Mouse (Mus musculus): Measurements from ENCODE around the gene Olfr609. TPM values are rescaled to one million over a fixed set of nuclear protein-coding genes. Genes with fewer than 3 reads are reported as not detected.
"Not testable (repeated sequence)": the region's sequence is repeated elsewhere in the genome, so short reads cannot be mapped to it uniquely, and the experiment has no call there.

The Olfr609 gene
- polyA plus RNA-seq (2014; fragmentation: Nextera tagmentation; extraction: Ambion mirVana), result not detected in 2 replicates

DNA sequence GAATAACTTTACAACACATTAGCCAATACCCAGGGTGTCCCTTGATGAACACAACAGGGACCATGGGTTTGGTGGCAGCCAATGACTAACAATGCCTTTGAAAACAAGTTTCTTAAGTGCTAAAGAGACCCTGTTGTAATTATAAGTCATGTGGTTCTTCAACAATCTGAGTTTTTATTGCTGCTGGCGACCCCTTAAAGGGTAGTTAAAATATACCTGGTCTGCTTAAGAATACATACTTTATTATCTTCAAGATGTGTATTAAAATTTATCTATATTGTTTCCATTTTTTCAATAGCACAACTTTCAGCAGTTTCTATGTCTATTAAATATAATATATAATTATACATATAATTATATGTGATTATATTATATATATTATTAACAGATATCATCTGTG lies at the start of gene Olfr609:
Gene Olfr609, minus strand, starts transcription at position 101 of the 400 bp plus-strand sequence.
- Histone ChIP-seq H3K4me2 (ENCODE audit: low read length) (no peak within 1 kb of the TSS), H3K4me3 (ENCODE audit: low read depth, low read length) (no peak within 1 kb of the TSS), H3K9me3 (replicated peaks; ENCODE audit: control insufficient read depth, low read length) (no peaks in the 10 kb centered on the region), H3K4me1 (ENCODE audit: control insufficient read depth, insufficient read depth, low read length) (no peaks in the 10 kb centered on the region), H3K27me3 (replicated peaks; ENCODE audit: control insufficient read depth, insufficient read depth, low read length) (no peaks in the 10 kb centered on the region), H3K36me3 (ENCODE audit: control insufficient read depth, insufficient read depth, low read length) (no peaks in the 10 kb centered on the region), H3K27ac (ENCODE audit: low read depth, low read length) (no peak within 1 kb of the TSS), H3K9ac (ENCODE audit: low read length) (no peak within 1 kb of the TSS)
- DNase-seq (ENCODE audit: low spot score) (no peak), ATAC-seq (no peak)
- 73% methylated on average over 1 of the region's 1 CpGs for WGBS

DNA sequence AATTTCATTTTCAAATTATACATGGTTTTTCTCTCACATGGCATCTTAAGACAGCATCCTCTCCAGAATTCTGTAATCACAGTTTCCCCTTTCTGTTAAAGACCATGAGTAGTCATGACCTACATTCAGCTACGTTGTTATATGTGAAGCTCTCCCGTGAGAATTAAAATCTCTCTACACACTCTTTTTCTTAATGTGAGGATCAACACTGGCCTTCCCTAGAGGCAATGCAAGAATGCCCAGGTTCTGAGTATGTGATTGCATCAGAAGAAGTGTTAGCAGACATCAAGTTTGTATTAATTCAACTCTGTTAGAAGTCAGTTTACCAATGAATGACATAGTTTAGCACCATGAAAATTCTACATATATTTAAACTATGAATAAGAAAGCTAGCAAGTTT lies 44.8 kb upstream of the Olfr609 start, which contains the start of gene Olfr612:
Gene Olfr612, minus strand, starts transcription at position 101 of the 400 bp plus-strand sequence.
- not testable (repeated sequence) for H3K27me3 ChIP-seq (replicated peaks; ENCODE audit: control insufficient read depth, insufficient read depth, low read length); DNase-seq (ENCODE audit: low spot score); H3K9ac ChIP-seq (ENCODE audit: low read length); H3K4me1 ChIP-seq (ENCODE audit: control insufficient read depth, insufficient read depth, low read length); H3K36me3 ChIP-seq (ENCODE audit: control insufficient read depth, insufficient read depth, low read length); H3K4me2 ChIP-seq (ENCODE audit: low read length); H3K4me3 ChIP-seq (ENCODE audit: low read depth, low read length); ATAC-seq; H3K27ac ChIP-seq (ENCODE audit: low read depth, low read length); H3K9me3 ChIP-seq (replicated peaks; ENCODE audit: control insufficient read depth, low read length)
- WGBS, result 87% methylated on average over 2 of the region's 2 CpGs

DNA sequence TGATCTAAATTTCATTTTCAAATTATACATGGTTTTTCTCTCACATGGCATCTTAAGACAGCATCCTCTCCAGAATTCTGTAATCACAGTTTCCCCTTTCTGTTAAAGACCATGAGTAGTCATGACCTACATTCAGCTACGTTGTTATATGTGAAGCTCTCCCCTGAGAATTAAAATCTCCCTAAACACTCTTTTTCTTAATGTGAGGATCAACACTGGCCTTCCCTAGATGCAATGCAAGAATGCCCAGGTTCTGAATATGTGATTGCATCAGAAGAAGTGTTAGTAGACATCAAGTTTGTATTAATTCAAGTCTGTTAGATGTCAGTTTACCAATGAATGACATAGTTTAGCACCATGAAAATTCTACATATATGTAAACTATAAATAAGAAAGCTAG lies 22.9 kb upstream of the Olfr609 start, which contains the start of gene Olfr611:
Gene Olfr611, minus strand, starts transcription at position 101 of the 400 bp plus-strand sequence.
- not testable (repeated sequence) for DNase-seq (ENCODE audit: low spot score); H3K9ac ChIP-seq (ENCODE audit: low read length); H3K36me3 ChIP-seq (ENCODE audit: control insufficient read depth, insufficient read depth, low read length); H3K27ac ChIP-seq (ENCODE audit: low read depth, low read length); H3K9me3 ChIP-seq (replicated peaks; ENCODE audit: control insufficient read depth, low read length); H3K4me2 ChIP-seq (ENCODE audit: low read length); H3K4me3 ChIP-seq (ENCODE audit: low read depth, low read length); H3K27me3 ChIP-seq (replicated peaks; ENCODE audit: control insufficient read depth, insufficient read depth, low read length); H3K4me1 ChIP-seq (ENCODE audit: control insufficient read depth, insufficient read depth, low read length); ATAC-seq
- 83% methylated on average over 1 of the region's 1 CpGs for WGBS

DNA sequence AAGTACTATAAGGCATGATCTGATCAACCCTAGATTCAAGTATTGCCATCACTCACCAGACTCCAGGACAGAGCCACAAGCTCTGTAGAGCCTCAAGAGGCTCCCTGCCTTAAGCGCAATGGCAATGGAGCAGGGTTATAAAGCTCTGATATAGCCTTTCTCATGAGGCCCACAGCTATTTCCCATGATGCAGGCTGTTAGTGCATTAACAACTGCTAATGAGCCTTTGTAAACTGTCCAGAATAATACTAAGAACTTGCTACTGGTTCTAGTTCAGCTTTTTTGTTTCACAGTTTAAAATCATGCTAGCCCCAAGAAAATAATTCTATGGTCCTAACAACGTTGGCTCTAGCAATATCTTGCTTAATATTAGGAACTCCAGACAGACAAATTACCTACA lies 14.2 kb upstream of the Olfr609 start, which contains the start of gene Olfr610:
Gene Olfr610, minus strand, starts transcription at position 101 of the 400 bp plus-strand sequence.
- WGBS, result 87% methylated on average over 2 of the region's 2 CpGs
- H3K27me3 ChIP-seq (replicated peaks; ENCODE audit: control insufficient read depth, insufficient read depth, low read length), result no peaks in the 10 kb centered on the region
- H3K4me3 ChIP-seq (ENCODE audit: low read depth, low read length), result no peak within 1 kb of the TSS
- H3K4me1 ChIP-seq (ENCODE audit: control insufficient read depth, insufficient read depth, low read length), result no peaks in the 10 kb centered on the region
- H3K36me3 ChIP-seq (ENCODE audit: control insufficient read depth, insufficient read depth, low read length), result no peaks in the 10 kb centered on the region
- H3K9ac ChIP-seq (ENCODE audit: low read length), result no peak within 1 kb of the TSS
- DNase-seq (ENCODE audit: low spot score) (no peak), ATAC-seq (no peak)
- H3K4me2 ChIP-seq (ENCODE audit: low read length), result no peak within 1 kb of the TSS
- no peaks in the 10 kb centered on the region for H3K9me3 ChIP-seq (replicated peaks; ENCODE audit: control insufficient read depth, low read length)
- no peak within 1 kb of the TSS for H3K27ac ChIP-seq (ENCODE audit: low read depth, low read length)

DNA sequence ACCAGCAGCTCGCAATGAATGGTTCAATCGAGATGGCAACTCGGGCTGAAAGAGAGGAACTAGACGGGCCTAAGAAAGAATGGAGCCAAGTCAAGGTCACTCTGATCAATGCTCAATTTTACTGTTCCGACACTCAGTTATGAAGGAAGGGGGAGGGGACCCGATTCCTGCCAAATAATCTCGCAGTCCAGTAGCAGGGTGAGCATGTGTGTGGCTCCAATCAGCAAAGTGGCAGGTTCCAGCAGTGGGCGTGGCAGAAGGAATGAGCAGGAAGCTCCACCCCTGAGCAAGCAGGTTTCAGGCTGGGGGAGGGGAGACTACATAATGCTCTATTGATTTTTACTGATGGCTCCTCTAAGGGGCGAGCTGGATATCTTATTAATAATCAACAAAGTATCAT lies 20.8 kb downstream of the Olfr609 start:
- not testable (repeated sequence) for H3K36me3 ChIP-seq (ENCODE audit: control insufficient read depth, insufficient read depth, low read length); H3K9me3 ChIP-seq (replicated peaks; ENCODE audit: control insufficient read depth, low read length); H3K4me3 ChIP-seq (ENCODE audit: low read depth, low read length); H3K4me2 ChIP-seq (ENCODE audit: low read length); H3K4me1 ChIP-seq (ENCODE audit: control insufficient read depth, insufficient read depth, low read length); H3K9ac ChIP-seq (ENCODE audit: low read length); H3K27ac ChIP-seq (ENCODE audit: low read depth, low read length); H3K27me3 ChIP-seq (replicated peaks; ENCODE audit: control insufficient read depth, insufficient read depth, low read length); ATAC-seq
- peak; percentile 0 for DNase-seq (ENCODE audit: low spot score)
- WGBS, result 87% methylated on average over 9 of the region's 9 CpGs

DNA sequence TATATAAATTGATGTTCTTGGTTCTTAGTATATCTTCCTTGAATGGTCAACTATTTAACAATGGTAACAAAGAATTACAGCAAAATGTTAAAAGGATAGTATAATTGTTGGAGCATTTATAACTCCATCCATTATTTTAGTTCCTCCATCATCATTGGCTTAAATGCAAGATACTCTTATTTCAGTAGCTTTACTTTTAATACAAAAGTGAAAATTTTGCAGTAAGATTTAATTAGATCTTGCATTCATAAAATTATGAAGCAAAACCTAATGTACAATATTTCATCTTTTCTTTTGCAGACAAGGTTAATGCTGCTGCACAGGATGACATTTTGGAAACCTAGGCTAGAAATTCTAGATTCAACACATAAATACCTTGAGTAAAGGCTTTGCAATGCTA lies 28.3 kb downstream of the Olfr609 start, which contains the start of gene Olfr608:
Gene Olfr608, plus strand, starts transcription at position 301 of the 400 bp plus-strand sequence.
- Histone ChIP-seq H3K27ac (ENCODE audit: low read depth, low read length) (no peak within 1 kb of the TSS), H3K9me3 (replicated peaks; ENCODE audit: control insufficient read depth, low read length) (no peaks in the 10 kb centered on the region)
- no peak for ATAC-seq

DNA sequence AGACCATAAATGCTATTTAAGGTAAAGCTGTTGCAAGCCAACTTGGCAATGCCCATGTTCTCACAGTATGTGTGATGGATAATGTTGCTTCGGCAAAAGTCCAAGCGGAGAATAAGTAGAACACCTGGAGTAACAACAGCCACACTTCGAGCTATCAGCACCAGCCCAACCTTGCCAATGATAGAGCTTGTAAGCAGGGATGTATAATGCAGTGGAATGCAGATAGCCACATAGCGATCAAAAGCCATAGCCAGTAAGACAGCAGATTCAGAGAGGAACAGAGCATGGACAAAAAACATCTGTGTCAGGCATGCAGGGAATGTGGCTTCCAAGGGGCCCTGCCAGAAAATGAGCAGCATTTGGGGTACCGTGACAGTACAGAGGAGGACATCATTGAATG lies 37.3 kb downstream of the Olfr609 start:
- no peaks in the 10 kb centered on the region for H3K4me1 ChIP-seq (ENCODE audit: control insufficient read depth, insufficient read depth, low read length)
- no peak for DNase-seq (ENCODE audit: low spot score)
- H3K4me2 ChIP-seq (ENCODE audit: low read length), result no peak overlapping the region
- no peaks in the 10 kb centered on the region for H3K36me3 ChIP-seq (ENCODE audit: control insufficient read depth, insufficient read depth, low read length)
- H3K4me3 ChIP-seq (ENCODE audit: low read depth, low read length), result no peak overlapping the region
- H3K27me3 ChIP-seq (replicated peaks; ENCODE audit: control insufficient read depth, insufficient read depth, low read length), result no peaks in the 10 kb centered on the region
- no peak overlapping the region for H3K27ac ChIP-seq (ENCODE audit: low read depth, low read length)
- H3K9ac ChIP-seq (ENCODE audit: low read length), result no peak overlapping the region
- WGBS, result 91% methylated on average over 5 of the region's 5 CpGs
- no peak for ATAC-seq
- H3K9me3 ChIP-seq (replicated peaks; ENCODE audit: control insufficient read depth, low read length), result no peaks in the 10 kb centered on the region

More for the DNA sequence above, 28.3 kb downstream of the Olfr609 start, which contains the start of gene Olfr608:
- Histone ChIP-seq H3K4me1 (ENCODE audit: control insufficient read depth, insufficient read depth, low read length) (no peaks in the 10 kb centered on the region), H3K36me3 (ENCODE audit: control insufficient read depth, insufficient read depth, low read length) (no peaks in the 10 kb centered on the region), H3K27me3 (replicated peaks; ENCODE audit: control insufficient read depth, insufficient read depth, low read length) (no peaks in the 10 kb centered on the region), H3K4me2 (ENCODE audit: low read length) (no peak within 1 kb of the TSS), H3K4me3 (ENCODE audit: low read depth, low read length) (no peak within 1 kb of the TSS), H3K9ac (ENCODE audit: low read length) (no peak within 1 kb of the TSS)
- DNase-seq (ENCODE audit: low spot score), result no peak

DNA sequence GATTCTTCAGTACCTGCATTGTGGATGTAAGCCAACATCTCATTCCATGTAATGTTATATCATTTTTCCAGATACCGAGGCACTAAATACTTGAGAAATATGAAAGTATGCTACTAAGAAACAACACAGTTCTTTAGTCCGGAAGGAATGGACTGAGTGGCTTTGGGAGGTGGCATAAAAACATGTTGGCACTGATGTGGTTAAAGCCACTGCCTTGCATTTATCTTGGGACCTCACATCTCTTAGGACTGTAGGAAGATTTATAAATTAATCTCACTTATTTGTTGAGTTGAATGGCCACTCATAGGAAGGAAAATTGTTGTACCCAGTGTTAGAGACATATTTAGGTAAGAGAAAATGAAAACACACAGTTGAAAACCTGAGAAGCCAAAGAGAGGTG lies 49.1 kb downstream of the Olfr609 start, which contains the start of gene Olfr606:
Gene Olfr606, plus strand, starts transcription at position 301 of the 400 bp plus-strand sequence.
- Histone ChIP-seq H3K36me3 (ENCODE audit: control insufficient read depth, insufficient read depth, low read length) (no peaks in the 10 kb centered on the region), H3K9me3 (replicated peaks; ENCODE audit: control insufficient read depth, low read length) (no peaks in the 10 kb centered on the region), H3K9ac (ENCODE audit: low read length) (no peak within 1 kb of the TSS), H3K27ac (ENCODE audit: low read depth, low read length) (no peak within 1 kb of the TSS), H3K4me3 (ENCODE audit: low read depth, low read length) (no peak within 1 kb of the TSS), H3K4me1 (ENCODE audit: control insufficient read depth, insufficient read depth, low read length) (no peaks in the 10 kb centered on the region), H3K4me2 (ENCODE audit: low read length) (no peak within 1 kb of the TSS), H3K27me3 (replicated peaks; ENCODE audit: control insufficient read depth, insufficient read depth, low read length) (no peaks in the 10 kb centered on the region)
- 90% methylated on average over 2 of the region's 2 CpGs for WGBS
- no peak for DNase-seq (ENCODE audit: low spot score)
- ATAC-seq, result no peak

DNA sequence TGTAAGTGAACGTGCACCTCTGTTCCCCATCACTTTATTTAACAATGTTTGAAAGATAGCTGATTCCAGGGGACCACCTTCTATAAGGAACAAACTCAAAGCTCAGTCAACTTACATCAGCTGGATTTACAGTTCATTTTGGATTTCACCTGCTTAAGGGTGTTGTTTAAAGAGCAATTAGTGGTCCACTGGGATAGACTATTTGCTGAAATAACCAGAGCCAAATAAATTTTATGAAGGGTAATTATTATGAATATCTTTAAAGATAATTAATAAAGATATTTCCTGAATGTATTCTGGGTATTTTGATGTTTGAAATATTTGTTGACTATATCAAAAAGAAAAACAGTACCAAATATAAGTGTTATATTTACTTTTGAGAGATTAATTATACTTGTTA lies 52.5 kb downstream of the Olfr609 start, which contains the start of gene Olfr605:
Gene Olfr605, minus strand, starts transcription at position 101 of the 400 bp plus-strand sequence.
- no peak within 1 kb of the TSS for H3K9ac ChIP-seq (ENCODE audit: low read length)

More for the DNA sequence above, 52.5 kb downstream of the Olfr609 start, which contains the start of gene Olfr605:
- ATAC-seq, result no peak
- 100% methylated on average over 1 of the region's 1 CpGs for WGBS
- Histone ChIP-seq H3K27ac (ENCODE audit: low read depth, low read length) (no peak within 1 kb of the TSS), H3K36me3 (ENCODE audit: control insufficient read depth, insufficient read depth, low read length) (no peaks in the 10 kb centered on the region), H3K27me3 (replicated peaks; ENCODE audit: control insufficient read depth, insufficient read depth, low read length) (no peaks in the 10 kb centered on the region), H3K9me3 (replicated peaks; ENCODE audit: control insufficient read depth, low read length) (no peaks in the 10 kb centered on the region), H3K4me2 (ENCODE audit: low read length) (no peak within 1 kb of the TSS), H3K4me3 (ENCODE audit: low read depth, low read length) (no peak within 1 kb of the TSS), H3K4me1 (ENCODE audit: control insufficient read depth, insufficient read depth, low read length) (no peaks in the 10 kb centered on the region)
- no peak for DNase-seq (ENCODE audit: low spot score)

All from forebrain, embryonic 14.5 days (tissue).